Mouse (Mus musculus): ENCODE data around the gene Srpk1. TPM values are rescaled to one million over a fixed set of nuclear protein-coding genes. Genes with fewer than 3 reads are reported as not detected.

The Srpk1 gene
- 84.9 and 91.4 TPM in 2 replicates for polyA plus RNA-seq (2015; fragmentation: Nextera tagmentation; extraction: Ambion mirVana)

GRCm38 (mm10) chr17:28622300-28622759 is at the start of gene Srpk1:
Srpk1 (minus strand) TSS chr17:28622709.
- Histone ChIP-seq H3K9me3 (replicated peaks; ENCODE audit: control insufficient read depth, low read length, poor library complexity, severe bottlenecking) (no peaks in the 10 kb centered on the region), H3K36me3 (ENCODE audit: control insufficient read depth, insufficient read depth, low read length) (peaks cover 3% of the 10 kb centered on the region; the same call in 1 of the 2 replicates), H3K27me3 (ENCODE audit: control insufficient read depth, insufficient read depth, low read depth, low read length) (no peaks in the 10 kb centered on the region), H3K9ac (ENCODE audit: low read depth, low read length) (peak within 1 kb of the TSS; percentile 97), H3K27ac (ENCODE audit: low read length) (peak within 1 kb of the TSS; percentile 92), H3K4me2 (ENCODE audit: low read length) (peak within 1 kb of the TSS; percentile 89), H3K4me3 (ENCODE audit: low read depth, low read length) (peak within 1 kb of the TSS; percentile 98), H3K4me1 (ENCODE audit: control insufficient read depth, insufficient read depth, low read length) (peaks cover 22% of the 10 kb centered on the region)
- peak; percentile 95 for ATAC-seq
- under 1% methylated on average over 53 of the region's 53 CpGs for WGBS

GRCm38 (mm10) chr17:28659564-28659963 is 37.1 kb upstream of the Srpk1 start:
- no peaks in the 10 kb centered on the region for H3K9me3 ChIP-seq (replicated peaks; ENCODE audit: control insufficient read depth, low read length, poor library complexity, severe bottlenecking)
- H3K27ac ChIP-seq (ENCODE audit: low read length): no peak overlapping the region
- no peaks in the 10 kb centered on the region for H3K36me3 ChIP-seq (ENCODE audit: control insufficient read depth, insufficient read depth, low read length)
- no peak overlapping the region for H3K4me2 ChIP-seq (ENCODE audit: low read length)
- H3K4me3 ChIP-seq (ENCODE audit: low read depth, low read length): no peak overlapping the region
- ATAC-seq: no peak
- peaks cover 9% of the 10 kb centered on the region for H3K4me1 ChIP-seq (ENCODE audit: control insufficient read depth, insufficient read depth, low read length)
- H3K27me3 ChIP-seq (ENCODE audit: control insufficient read depth, insufficient read depth, low read depth, low read length): no peaks in the 10 kb centered on the region
- WGBS: 45% methylated on average over 6 of the region's 6 CpGs
- H3K9ac ChIP-seq (ENCODE audit: low read depth, low read length): no peak overlapping the region

- H3K36me3 ChIP-seq (ENCODE audit: control insufficient read depth, insufficient read depth, low read length): no peaks in the 10 kb centered on the region
- ATAC-seq: peak; percentile 94
- H3K27me3 ChIP-seq (ENCODE audit: control insufficient read depth, insufficient read depth, low read depth, low read length): no peaks in the 10 kb centered on the region
- H3K4me3 ChIP-seq (ENCODE audit: low read depth, low read length): no peak overlapping the region
- no peak overlapping the region for H3K4me2 ChIP-seq (ENCODE audit: low read length)
- 15% methylated on average over 4 of the region's 4 CpGs for WGBS
- H3K9ac ChIP-seq (ENCODE audit: low read depth, low read length): no peak overlapping the region
- H3K27ac ChIP-seq (ENCODE audit: low read length): peak overlapping the region; percentile 71
- H3K9me3 ChIP-seq (replicated peaks; ENCODE audit: control insufficient read depth, low read length, poor library complexity, severe bottlenecking): no peaks in the 10 kb centered on the region
- peaks cover 9% of the 10 kb centered on the region for H3K4me1 ChIP-seq (ENCODE audit: control insufficient read depth, insufficient read depth, low read length)
Measured at GRCm38 (mm10) chr17:28657936-28658335, 35.4 kb upstream of the Srpk1 start.

- H3K9ac ChIP-seq (ENCODE audit: low read depth, low read length): no peak overlapping the region
- no peaks in the 10 kb centered on the region for H3K9me3 ChIP-seq (replicated peaks; ENCODE audit: control insufficient read depth, low read length, poor library complexity, severe bottlenecking)
- ATAC-seq: no peak
- no peak overlapping the region for H3K4me2 ChIP-seq (ENCODE audit: low read length)
- no peak overlapping the region for H3K4me3 ChIP-seq (ENCODE audit: low read depth, low read length)
- no peaks in the 10 kb centered on the region for H3K27me3 ChIP-seq (ENCODE audit: control insufficient read depth, insufficient read depth, low read depth, low read length)
- WGBS: 67% methylated on average over 3 of the region's 3 CpGs
- no peak overlapping the region for H3K27ac ChIP-seq (ENCODE audit: low read length)
- H3K4me1 ChIP-seq (ENCODE audit: control insufficient read depth, insufficient read depth, low read length): no peaks in the 10 kb centered on the region
- H3K36me3 ChIP-seq (ENCODE audit: control insufficient read depth, insufficient read depth, low read length): no peaks in the 10 kb centered on the region
Measured at GRCm38 (mm10) chr17:28650268-28650667, 27.8 kb upstream of the Srpk1 start.

- H3K4me2 ChIP-seq (ENCODE audit: low read length): no peak overlapping the region
- no peak overlapping the region for H3K4me3 ChIP-seq (ENCODE audit: low read depth, low read length)
- no peaks in the 10 kb centered on the region for H3K36me3 ChIP-seq (ENCODE audit: control insufficient read depth, insufficient read depth, low read length)
- H3K9ac ChIP-seq (ENCODE audit: low read depth, low read length): no peak overlapping the region
- H3K27ac ChIP-seq (ENCODE audit: low read length): no peak overlapping the region
- no peak for ATAC-seq
- no peaks in the 10 kb centered on the region for H3K9me3 ChIP-seq (replicated peaks; ENCODE audit: control insufficient read depth, low read length, poor library complexity, severe bottlenecking)
- no peaks in the 10 kb centered on the region for H3K27me3 ChIP-seq (ENCODE audit: control insufficient read depth, insufficient read depth, low read depth, low read length)
- no peaks in the 10 kb centered on the region for H3K4me1 ChIP-seq (ENCODE audit: control insufficient read depth, insufficient read depth, low read length)
- 54% methylated on average over 6 of the region's 6 CpGs for WGBS
Measured at GRCm38 (mm10) chr17:28648607-28649370, 26.3 kb upstream of the Srpk1 start.

- no peak for ATAC-seq
- no peak overlapping the region for H3K9ac ChIP-seq (ENCODE audit: low read depth, low read length)
- no peaks in the 10 kb centered on the region for H3K4me1 ChIP-seq (ENCODE audit: control insufficient read depth, insufficient read depth, low read length)
- H3K27ac ChIP-seq (ENCODE audit: low read length): no peak overlapping the region
- no peak overlapping the region for H3K4me2 ChIP-seq (ENCODE audit: low read length)
- H3K27me3 ChIP-seq (ENCODE audit: control insufficient read depth, insufficient read depth, low read depth, low read length): no peaks in the 10 kb centered on the region
- H3K9me3 ChIP-seq (replicated peaks; ENCODE audit: control insufficient read depth, low read length, poor library complexity, severe bottlenecking): no peaks in the 10 kb centered on the region
- no peak overlapping the region for H3K4me3 ChIP-seq (ENCODE audit: low read depth, low read length)
- WGBS: 69% methylated on average over 3 of the region's 3 CpGs
- H3K36me3 ChIP-seq (ENCODE audit: control insufficient read depth, insufficient read depth, low read length): no peaks in the 10 kb centered on the region
Measured at GRCm38 (mm10) chr17:28646221-28646620, 23.7 kb upstream of the Srpk1 start.

GRCm38 (mm10) chr17:28644112-28644511 is 21.6 kb upstream of the Srpk1 start:
- H3K4me1 ChIP-seq (ENCODE audit: control insufficient read depth, insufficient read depth, low read length): no peaks in the 10 kb centered on the region
- no peaks in the 10 kb centered on the region for H3K27me3 ChIP-seq (ENCODE audit: control insufficient read depth, insufficient read depth, low read depth, low read length)
- H3K27ac ChIP-seq (ENCODE audit: low read length): no peak overlapping the region
- H3K4me3 ChIP-seq (ENCODE audit: low read depth, low read length): no peak overlapping the region
- H3K4me2 ChIP-seq (ENCODE audit: low read length): no peak overlapping the region
- no peak for ATAC-seq
- WGBS: 60% methylated on average over 4 of the region's 4 CpGs
- H3K9ac ChIP-seq (ENCODE audit: low read depth, low read length): no peak overlapping the region
- no peaks in the 10 kb centered on the region for H3K9me3 ChIP-seq (replicated peaks; ENCODE audit: control insufficient read depth, low read length, poor library complexity, severe bottlenecking)
- H3K36me3 ChIP-seq (ENCODE audit: control insufficient read depth, insufficient read depth, low read length): no peaks in the 10 kb centered on the region

GRCm38 (mm10) chr17:28643697-28644096 is 21.2 kb upstream of the Srpk1 start:
- ATAC-seq: no peak
- Histone ChIP-seq H3K27ac (ENCODE audit: low read length) (no peak overlapping the region), H3K9me3 (replicated peaks; ENCODE audit: control insufficient read depth, low read length, poor library complexity, severe bottlenecking) (no peaks in the 10 kb centered on the region), H3K27me3 (ENCODE audit: control insufficient read depth, insufficient read depth, low read depth, low read length) (no peaks in the 10 kb centered on the region), H3K4me2 (ENCODE audit: low read length) (no peak overlapping the region), H3K4me1 (ENCODE audit: control insufficient read depth, insufficient read depth, low read length) (no peaks in the 10 kb centered on the region), H3K4me3 (ENCODE audit: low read depth, low read length) (no peak overlapping the region), H3K36me3 (ENCODE audit: control insufficient read depth, insufficient read depth, low read length) (no peaks in the 10 kb centered on the region), H3K9ac (ENCODE audit: low read depth, low read length) (no peak overlapping the region)
- 36% methylated on average over 3 of the region's 3 CpGs for WGBS

GRCm38 (mm10) chr17:28640113-28640512 is 17.6 kb upstream of the Srpk1 start:
- Histone ChIP-seq H3K36me3 (ENCODE audit: control insufficient read depth, insufficient read depth, low read length) (no peaks in the 10 kb centered on the region), H3K4me1 (ENCODE audit: control insufficient read depth, insufficient read depth, low read length) (no peaks in the 10 kb centered on the region), H3K9me3 (replicated peaks; ENCODE audit: control insufficient read depth, low read length, poor library complexity, severe bottlenecking) (no peaks in the 10 kb centered on the region), H3K9ac (ENCODE audit: low read depth, low read length) (no peak overlapping the region), H3K27me3 (ENCODE audit: control insufficient read depth, insufficient read depth, low read depth, low read length) (no peaks in the 10 kb centered on the region), H3K27ac (ENCODE audit: low read length) (no peak overlapping the region), H3K4me3 (ENCODE audit: low read depth, low read length) (no peak overlapping the region), H3K4me2 (ENCODE audit: low read length) (no peak overlapping the region)
- ATAC-seq: no peak
- WGBS: 88% methylated on average over 3 of the region's 3 CpGs

All from midbrain, embryonic 16.5 days (tissue).